Mouse (Mus musculus): Measurements from ENCODE around the gene Gsdma. TPM values are rescaled to one million over a fixed set of nuclear protein-coding genes. Genes with fewer than 3 reads are reported as not detected.
"Not testable (repeated sequence)": the region's sequence is repeated elsewhere in the genome, so short reads cannot be mapped to it uniquely, and the experiment has no call there.

Gene Gsdma
- polyA plus RNA-seq, 1 experiment from 2014 or later, result 79.6 TPM

GRCm38 (mm10) chr11:98630646-98631045 is 33.5 kb upstream of the Gsdma start:
- WGBS, result 83% methylated on average over 5 of the region's 5 CpGs
- H3K4me1 ChIP-seq (replicated peaks; ENCODE audit: control insufficient read depth, insufficient read depth), result no peaks in the 10 kb centered on the region
- H3K4me2 ChIP-seq (replicated peaks; ENCODE audit: low read depth), result no peak overlapping the region
- no peak for DNase-seq (ENCODE audit: low spot score)
- H3K27ac ChIP-seq (replicated peaks), result no peak overlapping the region
- no peak for ATAC-seq (ENCODE audit: low FRiP score, low TSS enrichment)
- H3K9ac ChIP-seq (ENCODE audit: low read length), result no peak overlapping the region
- H3K27me3 ChIP-seq (ENCODE audit: control insufficient read depth, insufficient read depth, low read length), result no peaks in the 10 kb centered on the region
- no peaks in the 10 kb centered on the region for H3K36me3 ChIP-seq (ENCODE audit: control insufficient read depth, insufficient read depth, low read length)
- no peaks in the 10 kb centered on the region for H3K9me3 ChIP-seq (ENCODE audit: control insufficient read depth, low read length)
- no peak for TF ChIP-seq CTCF (IDR thresholded peaks at IDR 0.05; ENCODE audit: low read depth)
- TF ChIP-seq EP300 (optimal IDR thresholded peaks at IDR 0.05), result no peak
- no peak overlapping the region for H3K4me3 ChIP-seq (ENCODE audit: low read depth, low read length)

- TF ChIP-seq CTCF (IDR thresholded peaks at IDR 0.05; ENCODE audit: low read depth), result peak; percentile 69
Measured at GRCm38 (mm10) chr11:98635312-98635970, 28.7 kb upstream of the Gsdma start.

GRCm38 (mm10) chr11:98637501-98637900 is 26.6 kb upstream of the Gsdma start:
- no peak for TF ChIP-seq EP300 (optimal IDR thresholded peaks at IDR 0.05)
- no peak for TF ChIP-seq CTCF (IDR thresholded peaks at IDR 0.05; ENCODE audit: low read depth)
- H3K36me3 ChIP-seq (ENCODE audit: control insufficient read depth, insufficient read depth, low read length), result no peaks in the 10 kb centered on the region
- no peak overlapping the region for H3K27ac ChIP-seq (replicated peaks)
- peak; percentile 38; the same call in 1 of the 2 replicates for ATAC-seq (ENCODE audit: low FRiP score, low TSS enrichment)
- 65% methylated on average over 1 of the region's 1 CpGs for WGBS
- no peaks in the 10 kb centered on the region for H3K4me1 ChIP-seq (replicated peaks; ENCODE audit: control insufficient read depth, insufficient read depth)
- no peak overlapping the region for H3K4me3 ChIP-seq (ENCODE audit: low read depth, low read length)
- H3K9ac ChIP-seq (ENCODE audit: low read length), result no peak overlapping the region
- DNase-seq (ENCODE audit: low spot score), result no peak
- H3K9me3 ChIP-seq (ENCODE audit: control insufficient read depth, low read length), result no peaks in the 10 kb centered on the region
- H3K27me3 ChIP-seq (ENCODE audit: control insufficient read depth, insufficient read depth, low read length), result no peaks in the 10 kb centered on the region
- H3K4me2 ChIP-seq (replicated peaks; ENCODE audit: low read depth), result no peak overlapping the region

More at GRCm38 (mm10) chr11:98635312-98635970, 28.7 kb upstream of the Gsdma start:
- H3K4me3 ChIP-seq (ENCODE audit: low read depth, low read length); H3K36me3 ChIP-seq (ENCODE audit: control insufficient read depth, insufficient read depth, low read length); H3K27ac ChIP-seq (replicated peaks); H3K9ac ChIP-seq (ENCODE audit: low read length); H3K9me3 ChIP-seq (ENCODE audit: control insufficient read depth, low read length); H3K27me3 ChIP-seq (ENCODE audit: control insufficient read depth, insufficient read depth, low read length); H3K4me2 ChIP-seq (replicated peaks; ENCODE audit: low read depth); H3K4me1 ChIP-seq (replicated peaks; ENCODE audit: control insufficient read depth, insufficient read depth): not testable (repeated sequence)
- 30% methylated on average over 10 of the region's 10 CpGs for WGBS
- ATAC-seq (ENCODE audit: low FRiP score, low TSS enrichment) (peak; percentile 75), DNase-seq (ENCODE audit: low spot score) (peak; percentile 57)

DNA sequence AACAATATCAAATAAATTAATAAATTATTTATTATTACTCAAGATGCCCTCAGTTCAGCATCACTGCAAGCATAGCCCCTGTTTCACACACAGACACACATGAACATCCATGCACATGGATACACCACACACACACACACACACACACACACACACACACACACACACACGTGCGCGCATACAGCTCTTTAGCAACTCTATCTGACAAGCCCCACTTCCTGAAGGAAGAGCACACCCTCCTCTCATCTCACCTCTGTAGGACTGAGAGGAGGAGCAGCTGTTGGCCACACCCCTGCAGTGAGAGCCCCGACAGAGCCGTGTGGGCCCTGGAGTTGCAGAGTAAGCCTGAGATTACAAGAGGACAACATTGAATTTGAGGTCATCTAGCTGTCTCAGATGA is 24.1 kb upstream of the Gsdma start:
- 54% methylated on average over 5 of the region's 5 CpGs for WGBS
- H3K9me3 ChIP-seq (ENCODE audit: control insufficient read depth, low read length), result no peaks in the 10 kb centered on the region
- no peak overlapping the region for H3K27ac ChIP-seq (replicated peaks)
- ATAC-seq (ENCODE audit: low FRiP score, low TSS enrichment) (no peak), DNase-seq (ENCODE audit: low spot score) (no peak)
- no peak overlapping the region for H3K4me3 ChIP-seq (ENCODE audit: low read depth, low read length)
- no peaks in the 10 kb centered on the region for H3K36me3 ChIP-seq (ENCODE audit: control insufficient read depth, insufficient read depth, low read length)
- TF ChIP-seq EP300 (optimal IDR thresholded peaks at IDR 0.05), result no peak
- TF ChIP-seq CTCF (IDR thresholded peaks at IDR 0.05; ENCODE audit: low read depth), result no peak
- H3K4me2 ChIP-seq (replicated peaks; ENCODE audit: low read depth), result no peak overlapping the region
- no peaks in the 10 kb centered on the region for H3K4me1 ChIP-seq (replicated peaks; ENCODE audit: control insufficient read depth, insufficient read depth)
- H3K9ac ChIP-seq (ENCODE audit: low read length), result no peak overlapping the region
- H3K27me3 ChIP-seq (ENCODE audit: control insufficient read depth, insufficient read depth, low read length), result no peaks in the 10 kb centered on the region

DNA sequence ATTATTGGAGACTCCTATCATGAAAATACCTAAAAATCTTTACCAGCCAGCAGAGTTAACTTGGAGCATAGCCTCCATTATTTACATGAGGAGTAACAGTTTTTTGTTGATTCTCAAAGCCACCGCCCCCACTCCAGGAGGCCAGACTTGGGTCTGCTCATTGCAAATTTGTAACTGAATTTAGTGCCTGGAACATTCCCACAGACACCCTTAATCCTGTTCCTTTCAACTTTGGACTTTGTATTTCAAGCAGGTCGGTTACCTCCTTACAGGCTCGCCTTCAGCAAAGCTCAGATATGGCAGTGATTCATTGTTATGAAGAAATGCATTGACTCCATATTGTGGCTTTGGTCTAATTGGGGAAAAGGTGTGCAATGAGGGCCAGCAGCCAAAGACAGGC is 19.4 kb upstream of the Gsdma start:
- TF ChIP-seq EP300 (optimal IDR thresholded peaks at IDR 0.05) (no peak), CTCF (IDR thresholded peaks at IDR 0.05; ENCODE audit: low read depth) (no peak)
- no peak overlapping the region for H3K4me3 ChIP-seq (ENCODE audit: low read depth, low read length)
- H3K4me2 ChIP-seq (replicated peaks; ENCODE audit: low read depth), result no peak overlapping the region
- ATAC-seq (ENCODE audit: low FRiP score, low TSS enrichment) (peak; percentile 83), DNase-seq (ENCODE audit: low spot score) (no peak)
- H3K9ac ChIP-seq (ENCODE audit: low read length), result no peak overlapping the region
- H3K9me3 ChIP-seq (ENCODE audit: control insufficient read depth, low read length), result no peaks in the 10 kb centered on the region
- no peaks in the 10 kb centered on the region for H3K36me3 ChIP-seq (ENCODE audit: control insufficient read depth, insufficient read depth, low read length)
- no peaks in the 10 kb centered on the region for H3K27me3 ChIP-seq (ENCODE audit: control insufficient read depth, insufficient read depth, low read length)
- no peak overlapping the region for H3K27ac ChIP-seq (replicated peaks)
- WGBS, result 60% methylated on average over 3 of the region's 3 CpGs
- no peaks in the 10 kb centered on the region for H3K4me1 ChIP-seq (replicated peaks; ENCODE audit: control insufficient read depth, insufficient read depth)

- no peak overlapping the region for H3K9ac ChIP-seq (ENCODE audit: low read length)
- 50% methylated on average over 2 of the region's 2 CpGs for WGBS
- no peaks in the 10 kb centered on the region for H3K36me3 ChIP-seq (ENCODE audit: control insufficient read depth, insufficient read depth, low read length)
- no peak overlapping the region for H3K4me3 ChIP-seq (ENCODE audit: low read depth, low read length)
- TF ChIP-seq EP300 (optimal IDR thresholded peaks at IDR 0.05) (no peak), CTCF (IDR thresholded peaks at IDR 0.05; ENCODE audit: low read depth) (no peak)
- H3K4me1 ChIP-seq (replicated peaks; ENCODE audit: control insufficient read depth, insufficient read depth), result no peaks in the 10 kb centered on the region
- no peak for DNase-seq (ENCODE audit: low spot score)
- no peak overlapping the region for H3K4me2 ChIP-seq (replicated peaks; ENCODE audit: low read depth)
- H3K27ac ChIP-seq (replicated peaks), result no peak overlapping the region; the same call in 1 of the 2 replicates
- no peaks in the 10 kb centered on the region for H3K27me3 ChIP-seq (ENCODE audit: control insufficient read depth, insufficient read depth, low read length)
- no peaks in the 10 kb centered on the region for H3K9me3 ChIP-seq (ENCODE audit: control insufficient read depth, low read length)
- no peak for ATAC-seq (ENCODE audit: low FRiP score, low TSS enrichment)
Measured at GRCm38 (mm10) chr11:98645946-98646345, 18.2 kb upstream of the Gsdma start.
